Mouse (Mus musculus): ENCODE data around the gene Kynu. TPM values are rescaled to one million over a fixed set of nuclear protein-coding genes. Genes with fewer than 3 reads are reported as not detected.

Gene Kynu
- not detected in 2 replicates for polyA plus RNA-seq (2012; ENCODE audit: insufficient read depth, insufficient read length, low replicate concordance, missing spikeins)

GRCm38 (mm10) chr2:43555062-43555888 lies at the start of gene Kynu:
Gene Kynu, plus strand, starts transcription at chr2:43555329.
- Histone ChIP-seq H3K4me1 (ENCODE audit: control insufficient read depth, insufficient read depth, low read length) (no peaks in the 10 kb centered on the region), H3K4me3 (ENCODE audit: insufficient read depth, low read depth, low read length) (no peak within 1 kb of the TSS), H3K27ac (ENCODE audit: insufficient read depth, low read depth, low read length) (no peak within 1 kb of the TSS)
- TF ChIP-seq POLR2A (IDR thresholded peaks at IDR 0.05; ENCODE audit: insufficient read depth, low read depth, low read length) (no peak), CTCF (IDR thresholded peaks at IDR 0.05; ENCODE audit: insufficient read depth, low read depth, low read length) (no peak)
- 45% methylated on average over 9 of the region's 9 CpGs for WGBS

GRCm38 (mm10) chr2:43506182-43506581 lies 48.9 kb upstream of the Kynu start:
- TF ChIP-seq CTCF (IDR thresholded peaks at IDR 0.05; ENCODE audit: insufficient read depth, low read depth, low read length) (no peak), POLR2A (IDR thresholded peaks at IDR 0.05; ENCODE audit: insufficient read depth, low read depth, low read length) (no peak)
- 96% methylated on average over 3 of the region's 3 CpGs for WGBS
- no peak overlapping the region for H3K4me3 ChIP-seq (ENCODE audit: insufficient read depth, low read depth, low read length)
- no peaks in the 10 kb centered on the region for H3K4me1 ChIP-seq (ENCODE audit: control insufficient read depth, insufficient read depth, low read length)
- H3K27ac ChIP-seq (ENCODE audit: insufficient read depth, low read depth, low read length) = no peak overlapping the region

GRCm38 (mm10) chr2:43513852-43514251 lies 41.3 kb upstream of the Kynu start:
- Histone ChIP-seq H3K27ac (ENCODE audit: insufficient read depth, low read depth, low read length) (no peak overlapping the region), H3K4me1 (ENCODE audit: control insufficient read depth, insufficient read depth, low read length) (no peaks in the 10 kb centered on the region), H3K4me3 (ENCODE audit: insufficient read depth, low read depth, low read length) (no peak overlapping the region)
- TF ChIP-seq POLR2A (IDR thresholded peaks at IDR 0.05; ENCODE audit: insufficient read depth, low read depth, low read length) (no peak), CTCF (IDR thresholded peaks at IDR 0.05; ENCODE audit: insufficient read depth, low read depth, low read length) (no peak)
- 61% methylated on average over 7 of the region's 7 CpGs for WGBS

GRCm38 (mm10) chr2:43534417-43534816 lies 20.7 kb upstream of the Kynu start:
- Histone ChIP-seq H3K4me3 (ENCODE audit: insufficient read depth, low read depth, low read length) (no peak overlapping the region), H3K27ac (ENCODE audit: insufficient read depth, low read depth, low read length) (no peak overlapping the region), H3K4me1 (ENCODE audit: control insufficient read depth, insufficient read depth, low read length) (no peaks in the 10 kb centered on the region)
- 85% methylated on average over 2 of the region's 2 CpGs for WGBS
- no peak for TF ChIP-seq CTCF (IDR thresholded peaks at IDR 0.05; ENCODE audit: insufficient read depth, low read depth, low read length)
- no peak for TF ChIP-seq POLR2A (IDR thresholded peaks at IDR 0.05; ENCODE audit: insufficient read depth, low read depth, low read length)

DNA sequence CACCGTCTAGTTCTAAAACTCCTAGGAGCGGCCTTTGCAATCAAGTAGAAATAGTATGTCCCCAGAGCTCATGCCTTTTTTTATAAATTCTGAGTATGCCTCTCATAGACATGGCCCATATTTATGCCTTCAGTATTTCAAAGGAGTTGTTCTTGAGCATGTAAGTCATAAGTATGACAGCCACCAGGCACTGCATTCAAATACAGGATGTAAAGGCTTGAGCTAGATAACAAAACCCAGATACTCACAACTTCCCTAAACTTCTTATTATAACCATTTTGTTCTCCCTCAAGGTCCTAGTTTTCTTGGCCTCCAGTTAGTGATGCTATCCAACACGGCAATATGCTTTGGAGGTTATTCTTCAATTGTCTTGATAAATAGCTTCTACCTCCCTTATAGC lies 12.5 kb upstream of the Kynu start:
- 94% methylated on average over 3 of the region's 3 CpGs for WGBS
- TF ChIP-seq POLR2A (IDR thresholded peaks at IDR 0.05; ENCODE audit: insufficient read depth, low read depth, low read length) (no peak), CTCF (IDR thresholded peaks at IDR 0.05; ENCODE audit: insufficient read depth, low read depth, low read length) (no peak)
- Histone ChIP-seq H3K27ac (ENCODE audit: insufficient read depth, low read depth, low read length) (no peak overlapping the region), H3K4me3 (ENCODE audit: insufficient read depth, low read depth, low read length) (no peak overlapping the region), H3K4me1 (ENCODE audit: control insufficient read depth, insufficient read depth, low read length) (no peaks in the 10 kb centered on the region)

DNA sequence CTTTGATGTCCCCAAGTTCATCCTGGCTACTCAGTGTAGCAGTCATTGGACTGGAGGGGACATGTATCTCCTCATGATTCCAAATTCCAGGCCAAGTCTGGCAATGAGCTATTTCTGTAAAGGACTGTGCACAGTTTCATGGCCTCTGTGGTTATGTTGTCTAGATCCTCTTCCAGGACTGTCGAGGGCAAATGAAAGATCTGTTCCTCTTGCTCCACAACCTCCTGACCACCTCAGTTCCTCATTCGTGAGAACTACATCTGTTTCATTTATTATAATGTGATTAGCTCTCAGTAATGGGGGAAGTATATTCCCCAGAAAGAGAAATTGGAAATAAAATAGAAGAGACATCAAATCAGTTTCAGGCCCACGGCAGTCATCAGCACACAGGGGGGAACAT lies 9.5 kb upstream of the Kynu start:
- H3K27ac ChIP-seq (ENCODE audit: insufficient read depth, low read depth, low read length) = no peak overlapping the region
- 86% methylated on average over 3 of the region's 3 CpGs for WGBS
- TF ChIP-seq CTCF (IDR thresholded peaks at IDR 0.05; ENCODE audit: insufficient read depth, low read depth, low read length) (no peak), POLR2A (IDR thresholded peaks at IDR 0.05; ENCODE audit: insufficient read depth, low read depth, low read length) (no peak)
- no peaks in the 10 kb centered on the region for H3K4me1 ChIP-seq (ENCODE audit: control insufficient read depth, insufficient read depth, low read length)
- no peak overlapping the region for H3K4me3 ChIP-seq (ENCODE audit: insufficient read depth, low read depth, low read length)

GRCm38 (mm10) chr2:43546448-43546847 lies 8.7 kb upstream of the Kynu start:
- no peak for TF ChIP-seq POLR2A (IDR thresholded peaks at IDR 0.05; ENCODE audit: insufficient read depth, low read depth, low read length)

DNA sequence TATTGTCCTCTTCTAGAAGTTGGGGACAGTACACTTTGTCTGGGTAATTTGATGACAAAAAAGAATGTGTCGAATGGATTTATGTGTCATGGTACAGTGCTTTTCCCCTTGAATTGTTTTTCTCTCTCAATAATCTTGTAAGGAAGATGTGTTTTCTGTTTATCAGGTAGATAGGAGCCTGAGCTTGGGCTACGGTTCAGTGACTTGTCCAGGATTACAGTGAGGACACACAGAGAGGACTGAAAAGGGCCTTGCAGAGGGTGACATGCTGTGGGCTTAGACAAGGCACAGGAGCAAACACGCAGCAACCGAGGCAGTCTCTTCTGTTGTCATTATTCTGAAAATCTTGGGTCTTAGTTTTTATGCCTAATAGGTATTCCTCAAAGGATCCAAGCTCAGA lies 913 bp upstream of the Kynu start:
- WGBS = 83% methylated on average over 4 of the region's 4 CpGs
- TF ChIP-seq CTCF (IDR thresholded peaks at IDR 0.05; ENCODE audit: insufficient read depth, low read depth, low read length) (no peak), POLR2A (IDR thresholded peaks at IDR 0.05; ENCODE audit: insufficient read depth, low read depth, low read length) (no peak)
- H3K27ac ChIP-seq (ENCODE audit: insufficient read depth, low read depth, low read length) = no peak overlapping the region
- no peak overlapping the region for H3K4me3 ChIP-seq (ENCODE audit: insufficient read depth, low read depth, low read length)
- H3K4me1 ChIP-seq (ENCODE audit: control insufficient read depth, insufficient read depth, low read length) = no peaks in the 10 kb centered on the region

More at GRCm38 (mm10) chr2:43546448-43546847, 8.7 kb upstream of the Kynu start:
- Histone ChIP-seq H3K4me1 (ENCODE audit: control insufficient read depth, insufficient read depth, low read length) (no peaks in the 10 kb centered on the region), H3K27ac (ENCODE audit: insufficient read depth, low read depth, low read length) (no peak overlapping the region), H3K4me3 (ENCODE audit: insufficient read depth, low read depth, low read length) (no peak overlapping the region)
- WGBS = 91% methylated on average over 1 of the region's 1 CpGs

DNA sequence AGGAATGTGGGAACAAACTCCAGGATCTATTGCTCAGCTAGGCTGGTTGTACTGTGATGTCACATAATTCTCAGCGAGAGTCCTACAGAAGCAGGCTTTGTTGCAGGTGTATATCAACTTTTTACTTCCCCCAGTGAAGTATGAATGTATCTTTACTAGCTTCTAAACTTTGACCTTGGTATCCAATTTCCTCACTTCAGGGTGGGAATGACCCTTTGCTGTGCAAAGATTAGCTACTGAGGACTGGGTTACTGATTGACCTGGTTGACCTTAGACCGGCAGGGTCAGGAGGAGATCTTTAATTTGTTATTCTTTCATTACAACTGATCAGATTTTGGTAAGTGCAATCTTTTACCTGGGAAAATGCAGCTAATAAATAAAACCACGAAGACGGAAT lies 758 bp downstream of the Kynu start:
- H3K27ac ChIP-seq (ENCODE audit: insufficient read depth, low read depth, low read length) = no peak overlapping the region
- TF ChIP-seq CTCF (IDR thresholded peaks at IDR 0.05; ENCODE audit: insufficient read depth, low read depth, low read length) (no peak), POLR2A (IDR thresholded peaks at IDR 0.05; ENCODE audit: insufficient read depth, low read depth, low read length) (no peak)
- no peaks in the 10 kb centered on the region for H3K4me1 ChIP-seq (ENCODE audit: control insufficient read depth, insufficient read depth, low read length)
- H3K4me3 ChIP-seq (ENCODE audit: insufficient read depth, low read depth, low read length) = no peak overlapping the region
- 79% methylated on average over 4 of the region's 4 CpGs for WGBS

All from olfactory bulb, adult 2 months (tissue).